Mouse (Mus musculus) lung, postnatal 0 days (tissue): ENCODE measurements at regions not wholly inside any gene's neighbourhood (a gene's known extent, or its start where the extent isn't known, plus 50 kb on each side); places are given as distances from the start of the nearest gene placed in this dataset.
"Not testable (repeated sequence)": the region's sequence is repeated elsewhere in the genome, so short reads cannot be mapped to it uniquely, and the experiment has no call there.

ENCODE experiments used
- ATAC-seq: fragments of 200-750 bp; cut with Nextera tagmentation; 2 replicates; pipeline ENCODE4 v1.8.0; 2017; ENCODE audit warnings: moderate library complexity
- DNase-seq: peaks from one replicate; pipeline ENCODE4 v3.0.0-alpha.2; 2016; ENCODE audit warnings: low spot score
- H3K27ac ChIP-seq: fragments of 300-500 bp; sonication (generic); 2 replicates; pipeline ENCODE4 v1.5.1; 2014; ENCODE audit warnings: antibody characterized with exemption, mild to moderate bottlenecking, low read length, mixed read lengths
- H3K27me3 ChIP-seq: fragments of 300-500 bp; sonication (generic); replicated peaks from 2 replicates; pipeline ENCODE4 v1.6.1; 2014; ENCODE audit warnings: low read length, mixed read lengths; ENCODE audit not compliant: insufficient read depth
- H3K36me3 ChIP-seq: fragments of 300-500 bp; sonication (generic); 2 replicates; pipeline ENCODE4 v1.6.1; 2014; ENCODE audit warnings: low read length, mixed read lengths; ENCODE audit not compliant: insufficient read depth
- H3K4me1 ChIP-seq: fragments of 300-500 bp; sonication (generic); 2 replicates; pipeline ENCODE4 v1.6.1; 2014; ENCODE audit warnings: antibody characterized with exemption, low read depth, low read length, mixed read lengths; ENCODE audit not compliant: insufficient read depth
- H3K4me2 ChIP-seq: fragments of 300-500 bp; sonication (generic); replicated peaks from 2 replicates; pipeline ENCODE4 v1.6.1; 2014; ENCODE audit warnings: low read depth, mild to moderate bottlenecking, low read length, moderate library complexity, mixed read lengths
- H3K4me3 ChIP-seq: fragments of 300-500 bp; sonication (generic); 2 replicates; pipeline ENCODE4 v1.5.1; 2014; ENCODE audit warnings: low read depth, low read length
- H3K9ac ChIP-seq: fragments of 300-500 bp; sonication (generic); replicated peaks from 2 replicates; pipeline ENCODE4 v1.6.1; 2014; ENCODE audit warnings: low read depth, mild to moderate bottlenecking
- H3K9me3 ChIP-seq: fragments of 300-500 bp; sonication (generic); 2 replicates; pipeline ENCODE4 v1.6.1; 2016; ENCODE audit warnings: low read length, mixed read lengths
- CTCF ChIP-seq: IDR thresholded peaks from 2 replicates; pipeline ENCODE4 v1.5.1; 2016; ENCODE audit warnings: antibody characterized with exemption, mild to moderate bottlenecking
- EP300 ChIP-seq: IDR thresholded peaks from 2 replicates; pipeline ENCODE4 v1.6.1; 2016; ENCODE audit warnings: antibody characterized with exemption, mild to moderate bottlenecking, control low read depth
- WGBS: fragments of 180-500 bp; shearing (Covaris S2); extraction: QIAGEN DNeasy Blood & Tissue Kit; methylation state at CpG from one replicate; pipeline ENCODE4 v1.1.7; 2014; 5-methylcytosine and 5-hydroxymethylcytosine counted together

- not testable (repeated sequence) for H3K4me2 ChIP-seq, H3K27ac ChIP-seq, ATAC-seq, H3K27me3 ChIP-seq, H3K36me3 ChIP-seq, H3K9me3 ChIP-seq, H3K4me1 ChIP-seq, H3K4me3 ChIP-seq, H3K9ac ChIP-seq
- TF ChIP-seq CTCF, result peak; percentile 77
- WGBS, result 3% methylated on average over 6 of the region's 6 CpGs
- DNase-seq, result peak; percentile 57
These were observed 103.9 kb upstream of the Syt13 start for GRCm38 (mm10) chr2:92810956-92811355.

- Histone ChIP-seq H3K9ac (no peak overlapping the region), H3K36me3 (no peaks in the 10 kb centered on the region), H3K27me3 (no peaks in the 10 kb centered on the region), H3K9me3 (no peaks in the 10 kb centered on the region), H3K4me2 (no peak overlapping the region), H3K27ac (no peak overlapping the region), H3K4me1 (no peaks in the 10 kb centered on the region), H3K4me3 (no peak overlapping the region)
- 27% methylated on average over 11 of the region's 11 CpGs for WGBS
- no peak for DNase-seq
- no peak for TF ChIP-seq CTCF
- no peak for TF ChIP-seq EP300
- no peak for ATAC-seq
These were observed 101.9 kb upstream of the Syt13 start for GRCm38 (mm10) chr2:92813028-92813427.

- Histone ChIP-seq H3K4me1 (no peaks in the 10 kb centered on the region), H3K27ac (no peak overlapping the region), H3K4me3 (no peak overlapping the region), H3K4me2 (no peak overlapping the region), H3K9me3 (no peaks in the 10 kb centered on the region), H3K36me3 (no peaks in the 10 kb centered on the region), H3K27me3 (no peaks in the 10 kb centered on the region), H3K9ac (no peak overlapping the region)
- ATAC-seq (no peak), DNase-seq (no peak)
- TF ChIP-seq EP300 (no peak), CTCF (no peak)
- 62% methylated on average over 6 of the region's 6 CpGs for WGBS
These were observed 95.3 kb upstream of the Syt13 start for GRCm38 (mm10) chr2:92819586-92819985.

GRCm38 (mm10) chr2:92824325-92824724 is 90.6 kb upstream of the Syt13 start:
- Histone ChIP-seq H3K4me2 (no peak overlapping the region), H3K9me3 (no peaks in the 10 kb centered on the region), H3K27me3 (no peaks in the 10 kb centered on the region), H3K36me3 (no peaks in the 10 kb centered on the region), H3K4me1 (no peaks in the 10 kb centered on the region), H3K9ac (no peak overlapping the region), H3K27ac (0 out of 2 replicates have a peak overlapping the region, but pooled peaks have one; percentile 7), H3K4me3 (no peak overlapping the region)
- DNase-seq (peak; percentile 18), ATAC-seq (peak; percentile 61)
- WGBS, result 36% methylated on average over 1 of the region's 1 CpGs
- TF ChIP-seq CTCF (peak; percentile 42), EP300 (peak; percentile 32; the same call in 1 of the 2 replicates)

- no peak overlapping the region for H3K4me3 ChIP-seq
- no peak overlapping the region for H3K4me2 ChIP-seq
- H3K9me3 ChIP-seq, result no peaks in the 10 kb centered on the region
- peak; percentile 68 for ATAC-seq
- WGBS, result 10% methylated on average over 6 of the region's 6 CpGs
- H3K27ac ChIP-seq, result peak overlapping the region; percentile 14; the same call in 1 of the 2 replicates
- TF ChIP-seq CTCF (no peak), EP300 (no peak)
- DNase-seq, result no peak
- H3K36me3 ChIP-seq, result no peaks in the 10 kb centered on the region
- H3K9ac ChIP-seq, result no peak overlapping the region
- H3K4me1 ChIP-seq, result no peaks in the 10 kb centered on the region
- H3K27me3 ChIP-seq, result no peaks in the 10 kb centered on the region
These were observed 89.5 kb upstream of the Syt13 start for GRCm38 (mm10) chr2:92825395-92825794.

- Histone ChIP-seq H3K27me3 (no peaks in the 10 kb centered on the region), H3K4me1 (no peaks in the 10 kb centered on the region), H3K9ac (no peak overlapping the region), H3K9me3 (no peaks in the 10 kb centered on the region), H3K27ac (no peak overlapping the region), H3K36me3 (no peaks in the 10 kb centered on the region), H3K4me3 (no peak overlapping the region), H3K4me2 (no peak overlapping the region)
- DNase-seq (no peak), ATAC-seq (no peak)
- no peak for TF ChIP-seq CTCF
- no peak for TF ChIP-seq EP300
- 69% methylated on average over 2 of the region's 2 CpGs for WGBS
These were observed 84.8 kb upstream of the Syt13 start for GRCm38 (mm10) chr2:92830134-92830533.

- DNase-seq (no peak), ATAC-seq (peak; percentile 46)
- H3K9ac ChIP-seq, result no peak overlapping the region
- 56% methylated on average over 7 of the region's 7 CpGs for WGBS
- no peaks in the 10 kb centered on the region for H3K36me3 ChIP-seq
- H3K9me3 ChIP-seq, result no peaks in the 10 kb centered on the region
- H3K27me3 ChIP-seq, result no peaks in the 10 kb centered on the region
- H3K4me2 ChIP-seq, result no peak overlapping the region
- H3K27ac ChIP-seq, result no peak overlapping the region
- H3K4me3 ChIP-seq, result no peak overlapping the region
- no peak for TF ChIP-seq CTCF
- TF ChIP-seq EP300, result peak; percentile 49
- H3K4me1 ChIP-seq, result no peaks in the 10 kb centered on the region
These were observed 83.1 kb upstream of the Syt13 start for GRCm38 (mm10) chr2:92831784-92832183.
